Mouse (Mus musculus) gastrocnemius, adult 8-10 months (tissue): Measurements from ENCODE around the gene Dpyd. TPM values are rescaled to one million over a fixed set of nuclear protein-coding genes. Genes with fewer than 3 reads are reported as not detected.

Experiments used
- DNase-seq, 2 experiments: peaks; one replicate each; pipeline ENCODE4 v3.0.0; 2022; ENCODE audit warnings: low spot score in 2 of 2
- total RNA-seq, 4 experiments: library from RNA; stranded (reverse); gene quantifications; 2 replicates each; pipeline ENCODE4 v1.2.4; 2022

Gene Dpyd
- total RNA-seq, 4 experiments from 2014 or later = 1.6 to 2.4 (median 1.9) TPM

DNA sequence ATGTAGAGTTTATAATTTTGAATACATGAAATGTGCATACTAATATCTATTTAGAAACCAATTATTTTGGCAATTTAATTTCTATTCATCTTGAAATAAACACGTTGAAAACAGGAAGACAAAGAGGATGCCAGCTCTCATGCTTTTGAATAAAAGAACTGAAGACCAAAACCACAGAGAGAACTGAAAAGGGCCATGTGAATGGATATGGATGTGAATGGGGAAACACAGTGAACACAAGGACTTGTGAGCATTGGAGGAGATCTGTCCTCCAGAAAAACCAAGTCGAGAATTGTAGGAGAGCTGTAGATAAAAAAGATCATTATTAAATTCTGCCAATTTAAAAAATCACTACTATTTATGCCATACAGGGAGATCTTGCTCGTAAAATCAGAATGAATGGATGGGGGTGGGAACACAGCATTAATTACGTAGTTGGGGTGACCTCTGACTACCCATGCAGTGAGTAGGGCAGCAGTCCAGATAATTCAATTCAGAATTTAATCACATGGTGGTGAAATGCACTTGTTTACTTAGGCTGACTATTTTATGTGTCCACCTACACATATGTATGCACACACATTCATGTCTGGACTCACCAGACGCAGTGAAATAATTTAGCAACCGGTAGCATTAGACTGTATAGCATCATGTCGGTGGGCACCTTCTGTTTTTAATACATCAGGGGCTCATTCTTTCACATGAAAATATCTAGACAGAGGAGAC, 114.3 kb downstream of the Dpyd start:
- no peak for DNase-seq

DNA sequence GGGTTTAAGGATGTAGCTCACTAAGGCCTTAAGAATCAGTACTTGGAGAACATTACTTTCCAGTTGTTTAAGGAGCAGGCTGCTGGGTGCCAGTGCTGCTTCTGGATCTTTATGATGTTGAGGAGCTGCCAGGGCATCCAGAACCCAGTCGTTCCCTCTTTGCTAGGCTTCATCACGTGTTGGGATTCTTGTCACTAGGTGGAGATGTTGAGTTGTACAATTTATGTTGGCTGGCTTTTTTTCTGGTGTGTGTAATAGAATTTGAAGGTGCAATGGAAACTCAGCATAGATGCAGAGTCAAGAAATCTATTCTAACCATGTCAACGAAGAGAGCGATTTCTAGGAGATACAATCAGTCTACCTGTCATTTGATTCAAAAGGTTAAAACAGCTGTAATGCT, 118.9 kb downstream of the Dpyd start:
- no peak for DNase-seq

DNA sequence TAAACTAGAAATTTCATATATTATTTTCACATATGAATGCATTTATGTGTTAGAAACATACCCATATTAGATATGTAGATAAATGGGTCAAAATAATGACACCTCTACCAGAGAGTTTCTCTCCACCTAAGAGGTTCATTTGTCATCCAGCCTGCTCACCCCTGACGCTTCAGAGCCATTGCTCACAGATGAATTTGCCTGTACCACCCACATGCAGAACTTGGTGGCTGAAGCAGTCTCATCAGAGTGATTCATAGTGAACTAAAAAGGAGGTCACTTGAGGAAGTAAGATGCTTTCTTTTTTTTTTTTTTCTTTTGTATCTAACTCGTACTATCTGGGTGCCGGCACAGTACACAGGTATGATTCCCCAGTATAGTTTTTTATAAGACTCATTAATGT, 188.3 kb downstream of the Dpyd start:
- no peak for DNase-seq

DNA sequence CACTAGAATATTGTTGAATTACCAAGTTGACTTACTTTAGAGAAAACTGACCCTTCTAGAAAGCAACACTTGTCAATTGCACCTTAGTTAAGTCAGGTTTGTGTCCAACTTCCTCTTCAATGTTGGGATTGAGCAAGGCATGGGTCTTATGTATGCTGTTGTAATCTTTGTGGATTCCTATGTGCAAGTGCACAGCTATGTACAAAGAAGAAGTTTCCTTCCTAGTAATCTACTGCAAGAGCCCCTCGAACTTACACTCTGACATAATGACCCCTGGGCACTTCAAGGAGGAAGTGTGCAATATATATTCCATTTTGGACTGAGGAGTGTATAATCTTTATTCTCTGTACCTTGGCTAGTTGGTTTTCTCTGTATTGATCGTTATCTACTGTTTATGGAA, 191.7 kb downstream of the Dpyd start:
- no peak for DNase-seq

DNA sequence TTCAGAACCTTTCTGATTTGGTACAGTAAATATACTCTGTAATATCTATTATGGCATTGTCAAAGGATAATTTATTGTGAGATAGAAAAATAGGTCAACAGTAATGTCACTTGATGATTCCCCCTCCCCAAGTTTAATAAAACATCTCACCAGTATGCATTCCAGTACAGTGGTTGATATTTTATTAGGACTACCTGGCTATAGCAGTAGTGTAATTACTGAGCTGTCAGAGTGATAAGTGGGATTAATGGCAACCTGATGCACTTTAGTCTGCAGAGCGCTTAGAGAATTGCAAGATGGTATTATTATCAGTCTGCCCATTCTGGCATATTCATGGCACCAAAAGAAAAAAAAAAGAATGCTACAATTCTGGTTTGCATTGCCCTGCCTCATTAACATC, 194.2 kb downstream of the Dpyd start:
- no peak for DNase-seq

DNA sequence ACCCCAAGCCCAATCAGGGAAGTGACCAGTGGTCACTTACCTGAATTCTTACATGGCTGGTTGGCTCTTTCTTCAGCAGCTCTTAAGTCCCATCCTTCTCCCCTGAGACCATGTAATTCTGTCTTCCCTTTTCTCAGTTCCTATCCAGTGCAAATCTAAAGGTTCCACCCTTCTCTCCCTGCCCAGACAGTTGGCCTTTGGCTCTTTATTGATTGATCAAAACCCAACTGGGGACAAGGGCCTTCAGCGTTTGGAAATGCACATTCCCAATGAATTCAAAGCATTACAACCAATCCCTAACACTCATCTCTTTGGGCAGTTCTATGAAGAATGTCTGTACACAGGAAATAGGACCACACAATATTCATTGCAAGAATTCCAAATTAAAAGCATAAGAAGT, 251.0 kb downstream of the Dpyd start:
- DNase-seq = no peak

DNA sequence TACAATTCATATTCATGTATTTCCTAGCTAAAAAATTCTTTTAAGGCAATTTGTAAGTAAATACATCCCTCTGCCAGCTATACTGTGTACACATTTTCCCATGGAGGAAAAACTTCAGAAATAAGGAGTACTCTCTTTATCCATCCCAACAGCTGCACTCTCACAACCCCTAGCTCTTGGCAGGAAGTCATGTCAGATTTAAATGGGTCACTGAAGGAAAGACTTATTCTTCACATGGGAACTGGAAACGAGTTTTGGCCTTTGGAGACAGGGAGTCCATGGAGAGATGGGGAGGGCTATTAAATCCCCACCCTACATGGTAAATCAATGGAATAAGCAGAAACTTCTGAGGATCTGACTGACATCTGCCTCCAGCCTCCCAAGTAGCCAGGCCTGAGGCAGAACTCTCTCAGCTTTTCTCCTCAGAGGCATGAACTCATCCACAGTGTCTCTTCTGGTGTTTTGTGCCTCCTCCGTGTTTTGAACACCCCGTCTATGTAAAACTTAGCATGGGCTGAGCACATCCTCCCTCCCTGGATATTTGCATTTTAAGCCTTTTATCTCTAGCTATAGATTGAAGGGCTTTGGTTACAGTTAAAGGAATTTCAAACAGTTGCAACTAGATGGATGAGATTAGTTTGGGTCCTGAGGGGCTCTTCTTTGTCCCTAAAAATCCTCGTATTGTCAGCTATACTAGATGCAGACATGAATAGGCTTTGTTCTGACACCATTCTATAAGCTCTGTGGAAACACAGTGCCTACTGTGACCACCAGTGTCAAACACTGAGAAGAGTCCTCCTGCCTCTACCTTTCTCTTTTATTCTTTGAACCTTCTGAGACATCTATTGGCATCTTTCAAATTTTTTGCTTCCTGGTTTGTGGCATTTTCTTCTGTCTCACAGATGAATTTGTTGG, 288.9 kb downstream of the Dpyd start:
- no peak for DNase-seq

DNA sequence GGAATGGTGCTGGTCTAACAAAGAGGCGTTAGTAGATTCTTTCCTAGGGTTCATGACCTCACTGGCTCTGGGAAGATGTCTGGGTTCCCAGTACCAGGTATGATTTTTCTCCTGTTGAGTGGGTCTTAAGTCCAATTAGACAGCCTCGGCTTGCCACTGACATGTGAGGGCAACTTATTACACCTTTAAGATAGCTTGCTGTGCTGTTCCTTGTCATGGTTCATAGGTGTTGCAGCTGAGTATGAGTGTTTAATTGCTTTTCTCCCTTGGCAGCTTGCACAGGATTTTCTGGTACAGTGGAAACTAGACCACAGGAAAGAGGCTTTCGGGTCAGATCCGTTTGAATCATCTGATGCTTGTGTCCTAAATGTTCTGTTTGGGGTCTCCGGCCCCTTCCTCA, 290.8 kb downstream of the Dpyd start:
- DNase-seq = no peak

DNA sequence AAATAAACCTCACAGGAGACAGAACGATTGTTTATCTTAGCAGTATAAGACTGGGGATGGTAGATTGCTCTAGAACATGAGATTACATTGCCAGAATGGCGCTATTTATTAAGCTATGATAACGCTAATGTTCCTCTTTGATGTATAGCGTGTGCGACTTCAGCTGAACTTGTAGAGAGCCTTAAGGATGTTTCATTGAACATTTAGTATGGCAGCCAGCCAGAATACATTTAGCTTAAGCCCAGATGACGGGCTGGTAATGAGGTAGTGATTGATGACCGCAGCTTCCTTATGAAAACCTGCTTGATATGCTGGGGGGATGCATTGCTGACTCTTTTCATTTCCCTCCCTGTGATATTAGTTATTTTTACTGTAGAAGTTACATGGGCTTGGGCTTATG, 293.5 kb downstream of the Dpyd start:
- no peak for DNase-seq

DNA sequence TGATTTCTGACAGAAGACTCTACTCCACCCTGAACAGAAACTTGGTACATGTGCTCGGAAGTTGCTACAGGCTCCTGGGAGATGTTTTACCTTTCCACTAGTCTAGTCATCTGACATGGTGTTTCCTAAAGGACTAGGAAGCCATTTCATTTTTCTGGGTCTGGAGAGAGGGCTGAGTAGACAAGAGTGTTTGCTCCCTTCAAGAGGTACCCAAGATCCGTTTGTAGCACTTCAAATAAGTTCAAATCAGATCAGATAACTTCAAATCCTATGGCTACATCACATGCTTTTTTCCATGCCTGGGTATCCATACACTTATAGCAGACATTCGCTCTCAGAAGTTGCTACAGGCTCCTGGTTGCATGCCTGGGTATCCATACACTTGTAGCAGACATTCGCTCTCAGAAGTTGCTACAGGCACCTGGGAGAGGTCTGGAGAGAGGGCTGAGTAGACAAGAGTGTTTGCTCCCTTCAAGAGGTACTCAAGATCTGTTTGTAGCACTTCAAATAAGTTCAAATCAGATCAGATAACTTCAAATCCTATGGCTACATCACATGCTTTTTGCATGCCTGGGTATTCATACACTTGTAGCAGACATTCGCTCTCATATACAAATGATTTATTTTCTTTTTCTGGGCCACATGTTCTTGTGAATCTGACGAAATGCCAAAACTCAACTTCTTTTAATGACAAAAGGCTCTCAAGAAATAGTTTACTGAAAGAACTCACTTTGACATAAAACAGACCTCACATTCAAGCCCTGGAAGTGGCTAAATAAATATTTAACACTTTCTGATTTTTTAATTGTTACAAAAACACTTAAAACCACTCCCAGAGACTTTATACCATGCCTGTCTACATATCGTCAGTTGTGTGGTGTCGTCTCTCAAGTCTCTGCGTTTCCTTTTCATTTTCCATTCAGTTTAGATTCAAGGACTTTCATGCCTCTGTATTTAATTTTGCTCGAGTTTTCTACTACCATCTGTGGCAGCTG, 307.5 kb downstream of the Dpyd start:
- no peak for DNase-seq

DNA sequence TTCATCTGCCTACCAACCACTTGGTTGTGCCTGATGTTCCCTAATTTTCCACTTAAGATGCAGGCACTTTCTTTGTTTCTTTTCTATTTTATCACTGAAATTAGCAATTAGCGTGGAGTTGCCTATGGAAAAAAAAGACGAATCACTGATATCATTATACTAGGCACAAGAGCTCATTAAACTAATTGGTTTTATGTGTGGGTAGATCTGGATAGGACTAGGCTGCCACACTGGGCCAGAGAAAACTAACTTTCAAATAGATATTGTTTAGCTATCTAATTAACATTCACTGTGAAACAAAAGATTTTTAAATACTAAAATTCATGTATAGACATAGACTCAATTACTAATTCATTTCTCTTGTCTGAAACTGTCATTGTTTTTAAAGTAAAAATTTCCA, 313.9 kb downstream of the Dpyd start:
- no peak for DNase-seq

DNA sequence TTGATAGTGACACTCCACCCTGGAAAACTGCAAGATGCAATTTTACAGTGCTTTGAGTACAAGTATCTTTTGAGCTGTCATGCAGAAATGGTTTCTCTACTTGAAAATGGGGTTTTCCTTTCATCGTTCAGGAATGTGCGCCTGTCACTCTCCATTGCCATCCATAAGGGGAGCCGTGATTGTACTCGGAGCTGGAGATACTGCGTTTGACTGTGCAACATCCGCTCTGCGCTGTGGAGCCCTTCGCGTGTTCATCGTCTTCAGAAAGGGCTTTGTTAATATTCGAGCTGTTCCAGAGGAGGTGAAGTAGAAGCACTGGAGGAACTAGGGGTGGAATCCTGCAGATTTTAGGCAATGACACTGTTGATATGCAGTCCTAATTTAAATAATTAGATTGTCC, 337.1 kb downstream of the Dpyd start:
- DNase-seq = no peak

DNA sequence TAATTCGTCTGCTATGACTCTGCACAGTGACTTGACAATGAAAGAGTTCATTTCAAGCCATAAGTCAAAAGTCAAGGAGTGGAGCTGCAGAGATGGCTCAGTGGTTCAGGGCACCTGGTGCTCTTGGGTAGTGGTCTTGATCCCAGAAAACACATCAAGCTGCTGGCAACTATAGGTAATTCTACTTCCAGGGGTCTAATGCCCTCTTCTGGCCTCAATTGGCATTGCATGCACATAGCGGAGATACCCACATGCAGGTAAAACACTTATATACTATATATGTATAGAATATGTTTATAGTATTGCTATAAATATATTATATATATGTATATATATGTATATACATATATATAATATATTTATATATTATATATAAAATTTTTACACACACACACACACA, 429.4 kb downstream of the Dpyd start:
- DNase-seq = no peak

DNA sequence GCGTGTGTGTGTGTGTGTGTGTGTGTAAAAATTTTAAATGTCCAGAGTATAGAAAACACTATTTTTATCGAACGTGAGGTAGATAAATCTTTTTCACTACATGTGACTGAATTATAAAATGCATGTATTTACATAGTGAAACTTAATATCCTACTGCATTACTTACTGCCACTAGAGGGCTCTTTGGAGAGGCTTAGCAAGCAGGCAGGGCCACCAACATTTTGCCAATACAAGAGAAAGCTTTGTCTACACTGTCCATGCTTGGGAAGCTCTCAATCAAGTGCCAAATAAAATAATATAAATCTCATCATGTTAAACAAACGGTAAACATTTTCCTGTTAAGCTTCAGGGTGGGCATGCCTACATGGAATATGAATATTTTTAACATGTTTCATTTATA, 429.9 kb downstream of the Dpyd start:
- DNase-seq = no peak

DNA sequence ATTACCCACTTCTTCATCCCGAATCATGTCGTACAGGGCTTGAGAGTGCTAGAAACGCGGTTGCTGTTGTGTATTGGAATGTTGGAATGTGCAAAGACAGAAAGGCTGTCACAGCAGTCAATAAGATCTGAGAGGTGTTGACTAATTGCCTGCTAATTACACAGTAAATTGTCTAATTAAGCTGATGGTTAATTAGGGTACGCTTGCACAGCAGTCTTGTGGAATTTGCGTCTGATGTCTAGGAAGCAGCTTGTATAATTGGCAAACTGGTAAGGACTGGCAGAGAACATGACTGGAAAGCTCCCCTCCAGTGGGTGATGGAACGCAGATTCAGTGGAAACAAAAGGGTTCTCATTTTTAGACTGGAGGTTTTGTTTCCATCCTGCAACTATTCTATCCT, 459.3 kb downstream of the Dpyd start:
- DNase-seq = no peak

DNA sequence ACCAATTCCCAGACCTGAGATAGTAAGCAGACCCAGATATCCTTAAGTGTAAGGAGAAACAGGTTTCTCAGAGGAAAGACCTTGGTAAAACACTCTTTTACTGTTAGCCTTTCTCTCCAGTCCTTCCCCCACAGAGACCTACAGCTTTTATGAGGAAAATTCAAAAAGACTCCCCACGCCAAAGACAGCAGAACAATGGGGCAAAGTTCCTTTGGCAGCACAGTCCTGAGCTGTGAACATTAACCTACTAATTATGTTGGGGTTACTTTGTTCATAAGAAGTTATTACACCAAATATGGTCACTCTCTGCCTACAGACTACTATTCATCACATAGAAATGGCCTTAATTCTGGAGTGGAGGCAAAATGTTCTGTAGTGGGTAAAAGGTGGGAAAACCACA, 480.7 kb downstream of the Dpyd start:
- no peak for DNase-seq

DNA sequence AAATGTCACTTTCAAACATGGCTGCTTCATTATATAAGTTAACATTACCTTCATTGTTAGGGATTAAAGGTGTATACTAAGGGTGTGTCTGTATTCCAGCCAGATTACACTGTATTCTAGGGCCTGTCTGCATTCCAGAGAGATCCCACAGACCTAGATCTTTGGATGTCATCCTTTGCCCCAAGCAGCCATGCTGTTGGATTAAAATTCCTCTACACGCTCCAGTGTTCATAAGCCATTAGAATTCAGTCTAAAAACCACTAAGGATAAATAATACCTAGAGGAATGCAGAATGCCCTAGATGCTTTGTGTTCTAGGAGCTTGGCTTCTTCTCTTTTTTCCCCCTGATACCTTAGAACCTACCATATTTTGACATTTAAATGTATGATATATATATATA, 494.2 kb downstream of the Dpyd start:
- DNase-seq = no peak

DNA sequence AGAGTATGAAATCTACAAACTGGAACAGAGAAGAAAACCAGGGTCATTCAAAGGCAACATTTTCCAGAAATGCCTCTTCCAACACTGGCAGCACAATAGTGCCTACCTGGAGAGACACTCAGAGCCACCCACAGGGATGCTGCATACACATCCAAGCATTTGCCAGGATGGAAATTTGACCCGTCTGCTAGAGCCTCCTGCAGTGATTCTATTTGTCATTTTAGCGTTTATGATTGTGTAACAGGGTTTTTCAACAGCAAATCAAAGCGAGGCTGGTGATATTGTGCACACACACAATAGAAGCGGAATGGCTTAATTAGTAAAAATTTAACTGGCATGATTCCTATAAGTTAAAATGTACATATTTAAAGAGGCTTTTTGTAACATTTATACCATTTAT, 501.3 kb downstream of the Dpyd start:
- DNase-seq = no peak

DNA sequence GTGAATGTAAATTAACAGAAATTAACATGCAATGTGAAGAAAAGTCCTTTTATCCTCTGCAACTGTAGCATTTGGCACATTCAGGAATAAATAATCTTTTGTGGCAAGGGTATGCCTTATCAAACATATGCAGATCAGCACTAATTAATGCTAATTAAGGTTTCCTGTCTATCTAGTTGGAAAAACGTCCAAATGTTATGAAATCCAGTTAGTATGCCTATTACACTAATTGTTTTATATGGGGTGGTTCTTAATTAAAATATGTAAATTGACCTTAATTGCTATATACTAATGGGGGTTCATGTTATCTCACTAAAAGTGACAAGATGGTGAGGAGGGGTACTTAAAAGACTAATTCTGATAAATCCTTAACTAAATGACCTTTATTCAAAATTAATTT, 501.7 kb downstream of the Dpyd start:
- DNase-seq = no peak

DNA sequence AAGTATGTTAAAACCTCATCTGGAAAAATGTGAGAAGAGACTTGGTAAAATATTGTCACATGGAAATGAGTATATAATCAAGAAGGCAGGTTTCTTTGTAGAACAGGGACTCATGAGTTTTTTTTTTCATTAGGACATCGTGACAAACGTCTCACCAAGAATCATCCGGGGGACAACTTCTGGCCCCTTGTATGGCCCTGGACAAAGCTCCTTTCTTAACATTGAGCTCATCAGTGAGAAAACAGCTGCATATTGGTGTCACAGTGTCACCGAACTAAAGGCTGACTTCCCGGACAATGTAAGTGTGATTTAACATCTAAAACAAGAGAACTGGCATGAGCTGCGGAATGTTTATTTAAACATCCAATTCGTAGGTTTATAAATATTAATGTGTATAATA, 502.8 kb downstream of the Dpyd start:
- DNase-seq = no peak

DNA sequence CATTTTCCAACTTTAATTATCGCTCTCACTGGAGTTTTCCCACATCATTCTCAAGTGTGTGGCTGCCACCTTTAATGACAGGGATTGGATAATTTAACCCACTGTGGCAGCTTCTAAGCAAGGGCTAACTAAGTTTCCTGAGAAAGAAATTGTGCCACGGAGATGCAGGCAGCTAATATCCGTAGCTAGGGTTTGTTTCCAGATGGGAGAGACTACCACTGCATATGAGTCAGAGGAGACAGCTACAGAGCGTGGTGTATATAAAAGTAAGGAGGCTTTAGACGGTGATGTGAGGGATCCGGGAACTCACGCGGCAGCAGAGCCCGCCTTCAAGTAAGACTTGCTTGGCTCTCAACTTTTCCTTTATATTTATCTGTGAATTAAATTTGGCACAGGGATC, 505.3 kb downstream of the Dpyd start:
- DNase-seq = no peak

DNA sequence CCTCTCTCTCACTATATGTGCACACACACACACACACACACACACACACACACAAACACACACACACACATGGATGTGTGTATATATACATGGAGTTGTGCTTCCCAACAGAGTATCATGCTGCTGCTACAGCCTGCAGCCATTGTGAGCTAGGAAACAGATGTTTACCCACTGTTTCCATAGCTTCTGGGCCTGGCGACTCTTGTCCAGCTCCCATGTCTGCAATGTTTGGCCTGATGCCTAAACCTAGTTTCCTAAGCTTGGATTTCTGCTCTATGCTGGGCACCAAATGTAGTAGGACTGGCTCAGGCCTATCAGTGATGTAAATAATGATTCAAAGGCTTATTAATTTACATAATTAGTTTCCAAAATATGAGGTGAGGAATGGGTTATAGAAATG, 524.7 kb downstream of the Dpyd start:
- no peak for DNase-seq
